Mouse (Mus musculus): ENCODE results near the gene Fhad1. TPM values are rescaled to one million over a fixed set of nuclear protein-coding genes. Genes with fewer than 3 reads are reported as not detected.

The Fhad1 gene
- polyA plus RNA-seq, 1 experiment from 2014 or later: 0.50 TPM

GRCm38 (mm10) chr4:141901711-141902478 is 113.0 kb downstream of the Fhad1 start:
- 70% methylated on average over 17 of the region's 17 CpGs for WGBS
- Histone ChIP-seq H3K27me3 (ENCODE audit: insufficient read depth, low read length) (no peaks in the 10 kb centered on the region), H3K9me3 (replicated peaks; ENCODE audit: low read length) (no peaks in the 10 kb centered on the region), H3K27ac (no peak overlapping the region), H3K36me3 (ENCODE audit: insufficient read depth, low read length) (no peaks in the 10 kb centered on the region), H3K4me1 (replicated peaks; ENCODE audit: insufficient read depth, low read length) (no peaks in the 10 kb centered on the region), H3K4me3 (replicated peaks; ENCODE audit: low read depth, low read length) (no peak overlapping the region), H3K4me2 (ENCODE audit: low read length) (no peak overlapping the region), H3K9ac (ENCODE audit: low read depth, low read length) (no peak overlapping the region)
- ATAC-seq (replicated peaks; ENCODE audit: low FRiP score, low read depth) (no peak), DNase-seq (ENCODE audit: low spot score) (no peak)
- TF ChIP-seq CTCF (IDR thresholded peaks at IDR 0.05; ENCODE audit: low read depth): no peak

GRCm38 (mm10) chr4:141900421-141900820 is 114.5 kb downstream of the Fhad1 start:
- TF ChIP-seq CTCF (IDR thresholded peaks at IDR 0.05; ENCODE audit: low read depth): no peak
- H3K4me1 ChIP-seq (replicated peaks; ENCODE audit: insufficient read depth, low read length): no peaks in the 10 kb centered on the region
- no peak overlapping the region for H3K9ac ChIP-seq (ENCODE audit: low read depth, low read length)
- WGBS: 73% methylated on average over 11 of the region's 11 CpGs
- DNase-seq (ENCODE audit: low spot score): no peak
- no peak overlapping the region for H3K4me2 ChIP-seq (ENCODE audit: low read length)
- H3K9me3 ChIP-seq (replicated peaks; ENCODE audit: low read length): no peaks in the 10 kb centered on the region
- H3K4me3 ChIP-seq (replicated peaks; ENCODE audit: low read depth, low read length): no peak overlapping the region
- no peaks in the 10 kb centered on the region for H3K27me3 ChIP-seq (ENCODE audit: insufficient read depth, low read length)
- no peak overlapping the region for H3K27ac ChIP-seq
- no peak for ATAC-seq (replicated peaks; ENCODE audit: low FRiP score, low read depth)
- no peaks in the 10 kb centered on the region for H3K36me3 ChIP-seq (ENCODE audit: insufficient read depth, low read length)

- no peak for TF ChIP-seq CTCF (IDR thresholded peaks at IDR 0.05; ENCODE audit: low read depth)
- Histone ChIP-seq H3K9me3 (replicated peaks; ENCODE audit: low read length) (no peaks in the 10 kb centered on the region), H3K4me2 (ENCODE audit: low read length) (no peak overlapping the region), H3K27me3 (ENCODE audit: insufficient read depth, low read length) (no peaks in the 10 kb centered on the region), H3K4me3 (replicated peaks; ENCODE audit: low read depth, low read length) (no peak overlapping the region), H3K27ac (no peak overlapping the region), H3K4me1 (replicated peaks; ENCODE audit: insufficient read depth, low read length) (no peaks in the 10 kb centered on the region), H3K36me3 (ENCODE audit: insufficient read depth, low read length) (no peaks in the 10 kb centered on the region), H3K9ac (ENCODE audit: low read depth, low read length) (no peak overlapping the region)
- 23% methylated on average over 8 of the region's 8 CpGs for WGBS
- ATAC-seq (replicated peaks; ENCODE audit: low FRiP score, low read depth) (no peak), DNase-seq (ENCODE audit: low spot score) (peak; percentile 76)
Measured at GRCm38 (mm10) chr4:141899936-141900335, 114.9 kb downstream of the Fhad1 start.

GRCm38 (mm10) chr4:141898905-141899304 is 116.0 kb downstream of the Fhad1 start:
- Histone ChIP-seq H3K27me3 (ENCODE audit: insufficient read depth, low read length) (no peaks in the 10 kb centered on the region), H3K4me3 (replicated peaks; ENCODE audit: low read depth, low read length) (no peak overlapping the region), H3K4me1 (replicated peaks; ENCODE audit: insufficient read depth, low read length) (no peaks in the 10 kb centered on the region), H3K27ac (no peak overlapping the region), H3K9me3 (replicated peaks; ENCODE audit: low read length) (no peaks in the 10 kb centered on the region), H3K9ac (ENCODE audit: low read depth, low read length) (no peak overlapping the region), H3K36me3 (ENCODE audit: insufficient read depth, low read length) (no peaks in the 10 kb centered on the region), H3K4me2 (ENCODE audit: low read length) (no peak overlapping the region)
- TF ChIP-seq CTCF (IDR thresholded peaks at IDR 0.05; ENCODE audit: low read depth): no peak
- DNase-seq (ENCODE audit: low spot score): no peak
- no peak for ATAC-seq (replicated peaks; ENCODE audit: low FRiP score, low read depth)
- WGBS: 87% methylated on average over 8 of the region's 8 CpGs

- 72% methylated on average over 3 of the region's 3 CpGs for WGBS
- H3K9ac ChIP-seq (ENCODE audit: low read depth, low read length): no peak overlapping the region
- H3K27ac ChIP-seq: no peak overlapping the region
- DNase-seq (ENCODE audit: low spot score) (no peak), ATAC-seq (replicated peaks; ENCODE audit: low FRiP score, low read depth) (no peak)
- H3K36me3 ChIP-seq (ENCODE audit: insufficient read depth, low read length): no peaks in the 10 kb centered on the region
- no peak overlapping the region for H3K4me2 ChIP-seq (ENCODE audit: low read length)
- H3K9me3 ChIP-seq (replicated peaks; ENCODE audit: low read length): no peaks in the 10 kb centered on the region
- H3K27me3 ChIP-seq (ENCODE audit: insufficient read depth, low read length): no peaks in the 10 kb centered on the region
- TF ChIP-seq CTCF (IDR thresholded peaks at IDR 0.05; ENCODE audit: low read depth): no peak
- no peak overlapping the region for H3K4me3 ChIP-seq (replicated peaks; ENCODE audit: low read depth, low read length)
- no peaks in the 10 kb centered on the region for H3K4me1 ChIP-seq (replicated peaks; ENCODE audit: insufficient read depth, low read length)
Measured at GRCm38 (mm10) chr4:141897838-141898237, 117.0 kb downstream of the Fhad1 start.

- no peak for TF ChIP-seq CTCF (IDR thresholded peaks at IDR 0.05; ENCODE audit: low read depth)
- H3K4me2 ChIP-seq (ENCODE audit: low read length): no peak overlapping the region
- ATAC-seq (replicated peaks; ENCODE audit: low FRiP score, low read depth) (no peak), DNase-seq (ENCODE audit: low spot score) (no peak)
- H3K27ac ChIP-seq: no peak overlapping the region
- H3K4me3 ChIP-seq (replicated peaks; ENCODE audit: low read depth, low read length): no peak overlapping the region
- no peak overlapping the region for H3K9ac ChIP-seq (ENCODE audit: low read depth, low read length)
- H3K27me3 ChIP-seq (ENCODE audit: insufficient read depth, low read length): no peaks in the 10 kb centered on the region
- no peaks in the 10 kb centered on the region for H3K9me3 ChIP-seq (replicated peaks; ENCODE audit: low read length)
- no peaks in the 10 kb centered on the region for H3K36me3 ChIP-seq (ENCODE audit: insufficient read depth, low read length)
- 90% methylated on average over 6 of the region's 6 CpGs for WGBS
- H3K4me1 ChIP-seq (replicated peaks; ENCODE audit: insufficient read depth, low read length): no peaks in the 10 kb centered on the region
Measured at GRCm38 (mm10) chr4:141897225-141897624, 117.7 kb downstream of the Fhad1 start.
